Mouse (Mus musculus): ENCODE measurements around the gene Sipa1.

Gene Sipa1

DNA sequence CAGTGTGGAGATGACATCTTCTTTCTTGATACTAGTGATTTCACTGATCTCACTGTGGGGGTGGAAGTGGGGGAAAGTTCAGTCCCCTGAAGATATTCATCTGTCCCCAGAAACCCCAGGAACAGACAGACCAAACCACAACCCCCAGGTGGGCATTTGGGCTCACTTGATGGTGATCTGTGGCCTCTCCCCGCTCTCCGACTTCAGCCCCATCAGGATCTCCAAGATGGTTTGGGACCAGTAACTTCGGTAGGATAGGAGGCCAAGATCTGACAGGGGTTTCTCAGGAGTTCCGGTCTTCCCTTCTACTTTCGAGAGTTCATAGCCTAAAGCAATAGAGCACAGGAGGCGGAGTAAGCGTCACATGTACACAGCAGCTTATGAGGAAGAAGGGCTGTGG lies 59.8 kb downstream of the Sipa1 start:
- no peak for DNase-seq

DNA sequence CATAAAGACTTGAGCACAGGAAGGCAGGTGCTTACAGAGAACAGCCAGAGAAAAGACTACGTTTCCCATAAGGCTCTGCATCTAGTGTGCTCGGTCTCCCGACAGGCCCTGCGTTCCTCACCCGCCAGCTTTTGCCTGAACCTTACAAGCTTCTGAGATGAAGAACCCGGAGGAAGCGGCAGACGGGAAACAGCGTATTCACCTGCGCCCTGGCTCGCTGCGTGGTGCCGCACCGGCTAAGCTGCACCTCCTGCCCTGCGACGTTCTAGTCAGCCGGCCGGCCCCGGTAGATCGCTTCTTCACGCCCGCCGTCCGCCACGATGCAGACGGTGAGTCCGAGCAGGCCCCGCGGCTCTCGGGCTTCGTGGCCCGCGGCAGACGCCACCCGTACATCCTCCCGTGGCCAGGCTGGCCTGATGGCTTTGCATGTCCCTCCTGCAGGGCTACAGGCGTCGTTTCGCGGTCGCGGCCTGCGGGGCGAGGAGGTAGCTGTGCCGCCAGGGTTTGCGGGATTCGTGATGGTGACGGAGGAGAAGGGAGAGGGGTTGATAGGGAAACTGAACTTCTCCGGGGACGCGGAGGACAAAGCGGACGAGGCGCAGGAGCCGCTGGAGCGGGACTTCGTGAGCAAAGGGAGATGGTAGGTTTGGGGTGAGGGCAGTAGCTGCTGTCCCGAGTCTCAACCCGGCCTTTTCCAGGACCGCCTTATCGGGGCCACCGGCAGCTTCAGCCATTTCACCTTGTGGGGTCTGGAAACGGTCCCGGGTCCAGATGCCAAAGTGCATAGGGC lies 61.6 kb downstream of the Sipa1 start, which contains the start of gene Rnaseh2c:
Rnaseh2c (plus strand) TSS at position 122 of the 790 bp plus-strand sequence.
- DNase-seq, result peak; percentile 84
